Mouse (Mus musculus) C2C12 (cell line): ENCODE results near the gene Apobr.

Experiments
- CTCF ChIP-seq: IDR thresholded peaks from one replicate; pipeline ENCODE4 v1.5.1; 2011; ENCODE audit not compliant: control insufficient read depth, insufficient read depth, insufficient read length
- MAX ChIP-seq: IDR thresholded peaks from one replicate; pipeline ENCODE4 v1.6.1; 2011; ENCODE audit warnings: mild to moderate bottlenecking, control low read depth
- MYOD1 ChIP-seq: IDR thresholded peaks from one replicate; pipeline ENCODE4 v1.6.1; 2011; ENCODE audit warnings: low read depth; ENCODE audit not compliant: control insufficient read depth, insufficient read length
- USF1 ChIP-seq: IDR thresholded peaks from one replicate; pipeline ENCODE4 v1.6.1; 2011; ENCODE audit warnings: low read depth, mild to moderate bottlenecking, control low read depth, moderate library complexity

DNA sequence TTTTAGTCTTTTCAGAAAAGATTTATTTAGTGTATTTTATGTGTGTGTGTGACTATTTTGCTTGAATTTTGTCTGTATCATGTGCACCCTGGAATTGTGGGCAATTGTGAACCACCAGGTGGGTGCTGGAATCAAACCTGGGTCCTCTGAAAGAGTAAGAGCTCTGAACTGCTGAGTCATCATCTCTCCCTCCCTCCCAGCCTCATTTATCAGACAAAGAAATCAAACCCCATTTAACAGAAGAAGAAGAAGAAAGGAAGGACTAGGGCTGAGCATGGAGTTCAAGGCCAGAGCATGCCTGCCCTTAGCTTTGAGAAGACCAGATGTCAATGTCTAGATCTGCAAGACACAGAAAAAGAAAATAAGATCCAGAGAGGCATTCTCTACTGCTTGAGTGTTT is 50.6 kb downstream of the Apobr start:
- no peak for TF ChIP-seq CTCF
- TF ChIP-seq USF1: no peak
- TF ChIP-seq MYOD1: no peak
- no peak for TF ChIP-seq MAX
